Mouse (Mus musculus): Measurements from ENCODE around the gene Olfr549. TPM values are rescaled to one million over a fixed set of nuclear protein-coding genes. Genes with fewer than 3 reads are reported as not detected.

Olfr549 gene
- total RNA-seq, 2 experiments from 2014 or later: not detected

- DNase-seq (ENCODE audit: low spot score in 2 of 2): no peak
These were observed 26.3 kb downstream of the Olfr549 start for GRCm38 (mm10) chr7:102575998-102576397.

DNA sequence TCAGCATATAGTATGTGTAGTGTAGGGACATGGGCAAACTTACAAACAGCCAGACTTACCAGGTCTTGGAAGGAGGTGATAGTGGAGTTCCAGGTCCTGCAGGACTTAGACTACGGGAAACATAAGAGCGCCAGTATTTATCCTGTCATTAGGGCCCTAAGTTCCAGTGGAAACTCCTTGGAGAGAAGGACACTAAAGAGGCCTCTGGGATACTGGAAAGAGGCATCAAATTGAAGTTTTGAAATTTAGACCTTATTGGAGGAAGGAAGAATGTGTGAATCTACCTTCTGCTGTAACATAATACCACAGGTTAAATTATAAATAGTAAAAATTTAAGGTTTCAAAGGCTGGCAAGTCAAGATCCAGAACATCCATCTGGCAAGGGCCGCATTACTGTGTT lies 42.1 kb downstream of the Olfr549 start, which contains the start of gene Olfr551:
Gene Olfr551, minus strand, starts transcription at position 101 of the 400 bp plus-strand sequence.
- DNase-seq (ENCODE audit: low spot score in 2 of 2): no peak

GRCm38 (mm10) chr7:102597378-102598031 lies 47.8 kb downstream of the Olfr549 start, which contains the start of gene Olfr552:
TSS of gene Olfr552 (plus strand) at chr7:102597770.
- no peak for DNase-seq (ENCODE audit: low spot score in 2 of 2)

Other genes with a start within 250 kb of the Olfr549 start
- gene Rrm1, start 108.2 kb upstream of the Olfr549 start, total RNA-seq (2021): 10 to 100 TPM; 12.1 to 12.9 TPM
- gene Olfr543, start 68.2 kb upstream of the Olfr549 start, total RNA-seq (2021): not detected
- not detected for gene Olfr544, start 61.6 kb upstream of the Olfr549 start, total RNA-seq (2021)
- gene Olfr545, start 50.3 kb upstream of the Olfr549 start, total RNA-seq (2021): not detected
- gene Olfr547, start 15.1 kb upstream of the Olfr549 start, total RNA-seq (2021): not detected
- gene Olfr548-ps1, start 9.0 kb upstream of the Olfr549 start, total RNA-seq (2021): not detected
- 1 to 10 TPM; 2.5 to 3.2 TPM for gene Trim21, start 15.6 kb downstream of the Olfr549 start, total RNA-seq (2021)
- gene Olfr550, start 21.6 kb downstream of the Olfr549 start, total RNA-seq (2021): 1 to 10 TPM; 2.8 to 2.9 TPM
- not detected for gene Olfr551, start 42.0 kb downstream of the Olfr549 start, total RNA-seq (2021)
- gene Olfr552, start 47.9 kb downstream of the Olfr549 start, total RNA-seq (2021): under 1 TPM in 1 of 2 experiments, not detected in 1; 0.12 TPM
- not detected for gene Olfr553, start 68.3 kb downstream of the Olfr549 start, total RNA-seq (2021)
- gene Olfr554, start 88.6 kb downstream of the Olfr549 start, total RNA-seq (2021): not detected
- gene Olfr555, start 109.0 kb downstream of the Olfr549 start, total RNA-seq (2021): not detected
- gene Olfr556, start 115.0 kb downstream of the Olfr549 start, total RNA-seq (2021): under 1 TPM in 1 of 2 experiments, not detected in 1; 0.09 TPM
- gene Trim68, start 137.5 kb downstream of the Olfr549 start, total RNA-seq (2021): 1 to 10 TPM; 5.5 to 6.4 TPM
- gene Olfr557, start 146.0 kb downstream of the Olfr549 start, total RNA-seq (2021): under 1 TPM; 0.19 to 0.21 TPM
- gene Olfr558, start 152.3 kb downstream of the Olfr549 start, total RNA-seq (2021): under 1 TPM; 0.41 to 0.45 TPM
- gene Olfr33, start 169.2 kb downstream of the Olfr549 start, total RNA-seq (2021): not detected
- not detected for gene Olfr559, start 177.6 kb downstream of the Olfr549 start, total RNA-seq (2021)
- not detected for gene Olfr560, start 209.5 kb downstream of the Olfr549 start, total RNA-seq (2021)
- gene Olfr78, start 209.6 kb downstream of the Olfr549 start, total RNA-seq (2021): under 1 TPM; 0.16 to 0.38 TPM
- under 1 TPM in 1 of 2 experiments, not detected in 1; 0.24 TPM for gene Olfr561, start 221.4 kb downstream of the Olfr549 start, total RNA-seq (2021)